Mouse (Mus musculus) neural tube, embryonic 12.5 days (tissue): ENCODE data around the gene Ric8b. TPM values are rescaled to one million over a fixed set of nuclear protein-coding genes. Genes with fewer than 3 reads are reported as not detected.

ENCODE experiments used
- ATAC-seq: fragments of 200-750 bp; cut with Nextera tagmentation; 2 replicates; pipeline ENCODE4 v1.8.0; 2017; ENCODE audit warnings: low read depth, mild to moderate bottlenecking, moderate TSS enrichment, moderate library complexity; ENCODE audit not compliant: low FRiP score
- H3K27ac ChIP-seq: fragments of 300-500 bp; sonication (generic); 2 replicates; pipeline ENCODE4 v1.5.1; 2016
- H3K27me3 ChIP-seq: fragments of 300-500 bp; sonication (generic); replicated peaks from 2 replicates; pipeline ENCODE4 v1.6.1; 2016; ENCODE audit warnings: mild to moderate bottlenecking
- H3K36me3 ChIP-seq: fragments of 300-500 bp; sonication (generic); 2 replicates; pipeline ENCODE4 v1.6.1; 2016; ENCODE audit warnings: mild to moderate bottlenecking
- H3K4me1 ChIP-seq: fragments of 300-500 bp; sonication (generic); 2 replicates; pipeline ENCODE4 v1.6.1; 2016
- H3K4me2 ChIP-seq: fragments of 300-500 bp; sonication (generic); replicated peaks from 2 replicates; pipeline ENCODE4 v1.6.1; 2016; ENCODE audit warnings: mild to moderate bottlenecking
- H3K4me3 ChIP-seq: fragments of 300-500 bp; sonication (generic); 2 replicates; pipeline ENCODE4 v1.5.1; 2016
- H3K9ac ChIP-seq: fragments of 300-500 bp; sonication (generic); 2 replicates; pipeline ENCODE4 v1.6.1; 2016; ENCODE audit warnings: mild to moderate bottlenecking
- H3K9me3 ChIP-seq: fragments of 300-500 bp; sonication (generic); 2 replicates; pipeline ENCODE4 v1.6.1; 2016; ENCODE audit warnings: mild to moderate bottlenecking
- whole genome bisulfite sequencing: fragments of 180-500 bp; shearing (Covaris S2); methylation state at CpG from one replicate; pipeline ENCODE4 v1.1.7; 2016; 5-methylcytosine and 5-hydroxymethylcytosine counted together
- polyA plus RNA-seq: library from polyadenylated mRNA; unstranded; fragments of >200 nt; fragmentation: Nextera tagmentation; extraction: Ambion mirVana; gene quantifications from 2 replicates; pipeline ENCODE4 v1.2.1, GENCODE M21; 2016

Ric8b gene
- polyA plus RNA-seq, 1 experiment from 2014 or later = 44.1 TPM

DNA sequence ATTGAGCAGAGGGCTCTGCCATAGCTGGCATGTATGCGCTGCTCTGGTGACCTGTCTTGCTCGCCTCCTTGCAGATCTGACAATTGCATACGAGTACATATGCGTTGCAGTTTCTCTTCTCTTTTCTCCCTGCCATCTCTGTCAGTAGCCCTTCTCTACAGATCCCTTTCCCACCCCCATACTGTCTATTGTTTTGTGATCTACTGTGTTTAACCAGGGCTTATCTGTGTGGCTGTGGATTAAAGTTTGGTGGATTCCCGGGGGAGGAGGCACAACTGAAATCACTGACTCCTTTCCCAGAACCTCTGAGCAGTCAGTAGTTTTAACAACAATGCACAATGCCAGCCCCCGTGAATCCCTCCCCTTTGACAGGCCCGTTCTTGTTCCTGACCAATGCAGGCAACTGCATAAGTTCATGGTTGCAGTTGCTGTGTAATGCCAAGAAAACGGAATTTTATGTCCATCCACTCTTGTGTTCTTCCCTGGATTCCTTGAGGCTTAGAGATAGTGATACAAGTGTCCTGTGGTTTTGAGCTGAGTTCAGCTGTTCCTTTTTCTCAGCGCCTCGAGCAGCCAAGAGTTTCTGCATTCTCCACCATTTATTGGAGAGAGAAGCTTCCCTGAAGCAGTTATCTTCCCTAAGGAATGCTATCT lies 80.3 kb downstream of the Ric8b start:
- H3K4me2 ChIP-seq = no peak overlapping the region
- no peak overlapping the region for H3K4me3 ChIP-seq
- H3K36me3 ChIP-seq = peaks cover 3% of the 10 kb centered on the region
- 73% methylated on average over 10 of the region's 10 CpGs for WGBS
- no peak overlapping the region for H3K27ac ChIP-seq
- peaks cover 16% of the 10 kb centered on the region for H3K4me1 ChIP-seq
- H3K27me3 ChIP-seq = no peaks in the 10 kb centered on the region
- ATAC-seq = no peak
- H3K9me3 ChIP-seq = no peaks in the 10 kb centered on the region
- H3K9ac ChIP-seq = no peak overlapping the region

DNA sequence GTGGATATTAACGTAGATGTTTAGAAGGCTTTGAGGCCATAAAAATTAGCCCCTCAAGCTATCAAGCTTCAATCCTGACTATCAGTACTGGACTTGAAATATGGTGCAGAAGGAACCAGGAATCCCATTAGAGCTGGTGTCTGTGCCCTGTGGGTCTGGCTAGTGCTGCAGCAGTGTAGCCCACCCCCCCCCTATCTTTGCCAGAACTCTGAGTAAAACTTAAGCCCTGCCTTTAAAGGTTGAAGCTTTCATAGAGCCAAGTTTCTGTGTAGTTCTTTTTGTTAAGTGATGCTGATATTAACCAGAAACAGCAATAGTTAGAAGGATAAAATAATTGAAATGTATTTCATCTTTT lies 80.8 kb downstream of the Ric8b start:
- Histone ChIP-seq H3K4me3 (no peak overlapping the region), H3K27ac (no peak overlapping the region), H3K36me3 (peaks cover 3% of the 10 kb centered on the region), H3K9ac (no peak overlapping the region), H3K27me3 (no peaks in the 10 kb centered on the region), H3K4me1 (peaks cover 16% of the 10 kb centered on the region), H3K4me2 (no peak overlapping the region), H3K9me3 (no peaks in the 10 kb centered on the region)
- WGBS = 60% methylated on average over 1 of the region's 1 CpGs
- no peak for ATAC-seq

DNA sequence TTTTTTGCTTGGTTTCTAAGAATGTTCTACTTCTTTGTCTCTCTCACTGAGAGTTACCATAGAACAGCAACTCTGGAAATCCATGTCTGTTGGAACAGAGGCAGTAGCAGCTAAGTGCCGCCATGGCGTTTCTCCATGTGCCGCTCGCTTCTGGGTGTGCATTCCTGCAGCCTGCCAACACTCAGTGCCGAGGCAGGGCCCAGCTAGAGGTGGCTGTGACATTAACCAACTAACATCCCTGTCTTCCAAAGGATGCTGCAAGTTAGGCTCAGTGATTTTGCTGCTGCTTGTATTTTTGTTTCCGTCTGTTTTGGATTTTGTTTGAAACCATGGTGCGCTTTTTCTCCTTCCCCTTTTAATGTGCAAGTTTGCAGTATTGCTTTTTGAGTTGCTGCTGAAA lies 84.5 kb downstream of the Ric8b start:
- Histone ChIP-seq H3K9ac (no peak overlapping the region), H3K36me3 (peaks cover 6% of the 10 kb centered on the region; the same call in 1 of the 2 replicates), H3K4me1 (peaks cover 8% of the 10 kb centered on the region; the same call in 1 of the 2 replicates), H3K27ac (no peak overlapping the region), H3K9me3 (no peaks in the 10 kb centered on the region), H3K4me2 (no peak overlapping the region), H3K27me3 (no peaks in the 10 kb centered on the region), H3K4me3 (no peak overlapping the region)
- no peak for ATAC-seq
- 90% methylated on average over 7 of the region's 7 CpGs for WGBS

DNA sequence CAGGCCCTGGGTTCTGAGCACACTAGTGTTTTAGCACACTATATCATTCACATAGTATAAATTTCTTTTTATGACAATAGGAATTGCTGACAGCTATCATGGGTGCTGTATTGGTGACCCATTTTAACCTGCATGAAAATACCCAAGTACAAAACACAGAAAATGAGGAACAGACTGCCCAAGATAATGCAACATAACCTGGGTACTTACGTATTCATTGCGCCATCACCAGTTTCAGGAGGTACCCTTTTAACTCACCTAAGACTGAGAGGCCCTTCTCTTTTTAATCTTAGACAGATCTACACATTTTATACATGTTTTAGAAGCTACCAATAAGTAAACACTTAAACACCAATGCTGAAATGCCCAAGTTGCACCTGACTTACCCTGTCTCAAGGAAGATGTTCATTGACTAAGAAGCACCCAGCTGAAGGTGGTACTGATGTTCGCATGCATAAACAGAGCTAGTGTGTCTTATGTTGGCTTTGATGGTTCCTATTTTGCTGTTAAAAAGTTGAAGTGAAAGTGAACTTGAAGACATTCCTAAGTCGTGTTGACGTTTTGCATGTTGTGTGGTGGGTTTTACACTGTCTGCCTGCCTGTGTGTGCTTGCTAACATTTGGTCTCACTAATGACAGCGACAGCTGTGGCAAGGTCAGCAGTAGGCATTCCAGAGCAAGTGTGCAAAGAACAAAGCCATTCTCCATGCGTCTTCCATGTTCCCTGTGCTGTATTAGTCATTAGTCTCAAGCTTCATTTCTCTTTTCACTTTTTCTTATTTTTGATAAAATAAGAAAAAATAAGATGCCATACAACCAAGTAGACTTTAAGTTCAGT lies 86.0 kb downstream of the Ric8b start:
- H3K9me3 ChIP-seq = no peaks in the 10 kb centered on the region
- 86% methylated on average over 7 of the region's 7 CpGs for WGBS
- no peak for ATAC-seq
- H3K4me3 ChIP-seq = no peak overlapping the region
- H3K4me2 ChIP-seq = no peak overlapping the region
- H3K27ac ChIP-seq = no peak overlapping the region
- no peak overlapping the region for H3K9ac ChIP-seq
- peaks cover 7% of the 10 kb centered on the region; the same call in 1 of the 2 replicates for H3K4me1 ChIP-seq
- peaks cover 6% of the 10 kb centered on the region; the same call in 1 of the 2 replicates for H3K36me3 ChIP-seq
- H3K27me3 ChIP-seq = no peaks in the 10 kb centered on the region

DNA sequence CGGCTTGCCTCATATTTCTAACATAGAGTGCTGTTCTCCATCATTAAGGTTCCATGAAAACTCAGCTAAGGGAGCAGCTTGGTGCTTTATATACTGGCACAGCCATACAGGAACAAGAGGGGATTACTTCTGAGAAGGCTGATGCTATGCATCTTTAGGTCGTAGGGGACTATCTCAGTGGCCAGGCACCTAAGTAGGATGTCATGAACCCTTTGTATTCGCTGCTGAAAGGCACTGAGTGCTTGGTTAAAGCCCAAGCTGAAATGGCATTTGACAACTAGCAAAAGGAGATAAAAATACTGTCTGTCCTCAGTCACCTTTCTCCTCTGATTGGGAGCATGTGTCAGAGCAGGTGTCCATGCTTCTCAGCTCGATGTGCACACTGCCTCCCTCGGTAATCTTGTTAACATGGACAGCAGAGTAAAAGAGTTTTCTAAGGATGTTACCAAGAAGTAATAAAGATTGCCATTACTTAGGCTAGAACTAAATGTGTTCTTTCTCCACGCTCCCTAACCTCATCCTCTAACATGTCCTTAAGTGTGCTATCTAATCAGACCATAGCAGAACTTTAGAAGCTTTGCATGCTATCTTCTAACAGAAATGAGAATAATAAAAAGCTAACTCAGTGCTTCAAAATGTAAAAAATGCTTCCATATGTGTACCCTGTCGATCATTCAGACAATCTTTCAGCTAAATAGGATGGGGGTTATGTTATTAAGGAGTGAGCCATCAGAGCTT lies 89.3 kb downstream of the Ric8b start:
- no peak overlapping the region for H3K9ac ChIP-seq
- no peak overlapping the region for H3K4me3 ChIP-seq
- no peaks in the 10 kb centered on the region for H3K9me3 ChIP-seq
- H3K27ac ChIP-seq = no peak overlapping the region
- no peaks in the 10 kb centered on the region for H3K27me3 ChIP-seq
- H3K36me3 ChIP-seq = peaks cover 6% of the 10 kb centered on the region; the same call in 1 of the 2 replicates
- WGBS = 86% methylated on average over 7 of the region's 7 CpGs
- H3K4me2 ChIP-seq = no peak overlapping the region
- peaks cover 11% of the 10 kb centered on the region; the same call in 1 of the 2 replicates for H3K4me1 ChIP-seq
- ATAC-seq = no peak

DNA sequence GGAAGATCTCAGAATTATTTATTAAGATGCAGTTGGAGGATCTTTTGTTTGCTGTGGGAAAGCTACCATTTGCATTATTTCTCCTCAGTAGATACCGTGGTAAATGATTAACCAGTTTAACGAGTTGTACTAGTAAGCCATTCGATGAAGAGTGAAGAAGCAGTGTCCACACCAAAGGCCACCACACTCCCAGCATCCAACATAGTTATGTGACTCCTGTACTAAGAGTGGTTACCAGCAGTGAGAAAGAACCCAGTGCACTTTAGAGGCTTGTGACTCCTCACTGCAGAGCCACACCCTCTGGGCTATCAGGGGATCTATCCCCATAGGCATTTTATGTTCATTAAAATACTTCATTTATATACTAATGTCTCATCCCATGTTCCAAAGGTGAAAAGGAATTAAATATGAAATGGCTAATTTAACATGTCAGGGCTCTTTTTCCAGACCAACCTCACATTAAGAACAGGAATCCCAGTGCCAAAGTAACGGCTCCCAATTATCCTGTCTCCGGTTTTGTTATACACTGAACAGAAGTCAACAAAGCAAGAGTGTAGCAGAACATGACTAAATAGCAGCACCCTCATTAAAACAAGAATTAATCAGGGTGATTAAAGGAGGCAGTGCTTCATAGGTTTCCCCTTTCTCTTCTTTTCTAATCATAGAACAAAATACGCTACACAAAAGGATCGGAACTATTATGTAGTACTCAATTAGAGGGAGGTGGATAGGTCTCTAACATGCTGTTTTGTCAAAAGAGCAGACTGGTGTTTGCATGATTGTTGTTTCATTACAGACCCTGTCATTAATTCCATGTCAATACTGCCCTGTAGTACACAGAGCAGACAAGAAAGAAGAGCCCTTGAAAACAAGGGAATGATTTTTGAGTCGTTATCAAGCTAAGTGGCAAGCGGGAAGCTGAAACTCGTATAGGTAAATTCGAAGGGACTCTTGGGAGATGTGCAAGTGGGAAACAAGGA lies 90.7 kb downstream of the Ric8b start:
- Histone ChIP-seq H3K27ac (no peak overlapping the region), H3K36me3 (peaks cover 6% of the 10 kb centered on the region; the same call in 1 of the 2 replicates), H3K9ac (no peak overlapping the region), H3K4me3 (no peak overlapping the region), H3K4me1 (peaks cover 13% of the 10 kb centered on the region), H3K9me3 (no peaks in the 10 kb centered on the region), H3K4me2 (no peak overlapping the region), H3K27me3 (no peaks in the 10 kb centered on the region)
- no peak for ATAC-seq
- WGBS = 68% methylated on average over 11 of the region's 11 CpGs

DNA sequence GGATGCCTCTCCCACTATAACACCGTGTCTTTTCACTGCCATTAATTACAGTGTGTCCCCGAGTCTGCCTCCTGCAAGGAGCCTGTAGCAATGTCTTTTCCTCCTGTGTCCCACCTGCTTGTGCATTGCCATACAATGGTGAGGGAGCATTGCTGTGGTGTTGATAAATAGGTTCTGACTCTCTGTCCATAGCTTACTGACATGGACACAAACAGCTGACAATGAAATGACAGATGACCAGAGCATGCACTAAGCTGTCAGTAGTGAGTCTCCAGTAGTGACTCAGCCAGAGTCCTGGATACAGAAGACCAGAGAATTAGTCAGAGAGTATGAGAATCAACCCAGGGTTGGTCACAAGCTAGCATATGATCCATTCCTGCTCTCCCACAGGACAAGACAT lies 93.7 kb downstream of the Ric8b start:
- WGBS = 40% methylated on average over 2 of the region's 2 CpGs
- H3K4me1 ChIP-seq = peaks cover 32% of the 10 kb centered on the region
- H3K27ac ChIP-seq = no peak overlapping the region
- no peaks in the 10 kb centered on the region for H3K9me3 ChIP-seq
- H3K9ac ChIP-seq = no peak overlapping the region
- H3K4me3 ChIP-seq = no peak overlapping the region
- no peak overlapping the region for H3K4me2 ChIP-seq
- no peak for ATAC-seq
- H3K27me3 ChIP-seq = no peaks in the 10 kb centered on the region
- H3K36me3 ChIP-seq = peaks cover 10% of the 10 kb centered on the region

DNA sequence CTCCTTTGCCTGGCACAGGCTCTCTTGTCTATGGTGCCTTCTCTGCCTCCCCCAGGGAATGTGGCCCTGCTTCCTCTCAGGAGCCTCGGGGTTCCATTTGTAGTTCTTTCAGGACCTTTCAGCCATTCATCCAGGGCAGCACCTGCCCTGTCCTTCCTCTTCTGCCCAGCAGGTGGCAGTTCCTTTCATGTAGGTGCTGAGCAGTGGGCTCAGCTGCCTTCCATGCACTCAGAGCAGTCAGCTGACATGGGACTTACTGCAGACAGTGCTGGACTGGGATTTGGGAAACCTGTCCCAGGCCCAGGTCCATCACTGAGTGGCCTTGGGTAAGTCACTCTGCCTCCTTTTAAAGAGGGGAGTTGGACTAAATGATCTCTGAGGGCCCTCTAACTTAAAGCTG lies 96.0 kb downstream of the Ric8b start:
- H3K27me3 ChIP-seq = peaks cover 1% of the 10 kb centered on the region; the same call in 1 of the 2 replicates
- no peak overlapping the region for H3K4me3 ChIP-seq
- no peak overlapping the region for H3K27ac ChIP-seq
- WGBS = 12% methylated on average over 1 of the region's 1 CpGs
- peaks cover 17% of the 10 kb centered on the region for H3K36me3 ChIP-seq
- H3K9ac ChIP-seq = no peak overlapping the region
- H3K4me1 ChIP-seq = peaks cover 24% of the 10 kb centered on the region
- peak; percentile 72 for ATAC-seq
- H3K9me3 ChIP-seq = no peaks in the 10 kb centered on the region
- no peak overlapping the region for H3K4me2 ChIP-seq

DNA sequence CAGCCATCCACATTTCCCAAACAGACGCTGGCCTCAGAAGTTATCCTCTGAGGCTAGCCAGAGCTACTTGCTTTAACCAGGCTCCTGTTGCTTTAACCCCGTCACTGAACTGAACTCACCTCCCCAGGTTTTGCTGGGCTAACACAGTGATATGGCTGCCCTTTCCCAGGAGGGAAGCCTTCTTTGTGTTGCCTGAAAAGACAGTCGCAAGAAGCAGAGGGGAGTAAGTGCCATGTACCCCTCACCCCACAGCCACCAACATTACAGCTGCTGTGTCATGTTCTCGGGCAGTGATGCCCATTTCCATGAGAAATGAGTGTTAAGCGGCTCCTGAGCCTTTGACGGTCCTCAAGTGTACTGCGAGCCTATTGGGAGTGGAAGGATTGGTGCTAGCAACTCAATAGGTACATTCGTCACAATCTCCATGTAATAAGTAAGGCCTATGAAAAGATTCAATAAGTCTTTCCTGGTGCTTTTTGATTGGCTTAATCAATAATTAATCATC lies 96.6 kb downstream of the Ric8b start:
- H3K9me3 ChIP-seq = no peaks in the 10 kb centered on the region
- H3K9ac ChIP-seq = no peak overlapping the region
- no peak overlapping the region for H3K4me2 ChIP-seq
- H3K36me3 ChIP-seq = peaks cover 22% of the 10 kb centered on the region
- H3K4me3 ChIP-seq = no peak overlapping the region
- H3K27me3 ChIP-seq = peaks cover 6% of the 10 kb centered on the region; the same call in 1 of the 2 replicates
- H3K4me1 ChIP-seq = peaks cover 20% of the 10 kb centered on the region
- WGBS = 51% methylated on average over 8 of the region's 8 CpGs
- 0 out of 2 replicates have a peak, but pooled peaks have one; percentile 10 for ATAC-seq
- H3K27ac ChIP-seq = no peak overlapping the region

DNA sequence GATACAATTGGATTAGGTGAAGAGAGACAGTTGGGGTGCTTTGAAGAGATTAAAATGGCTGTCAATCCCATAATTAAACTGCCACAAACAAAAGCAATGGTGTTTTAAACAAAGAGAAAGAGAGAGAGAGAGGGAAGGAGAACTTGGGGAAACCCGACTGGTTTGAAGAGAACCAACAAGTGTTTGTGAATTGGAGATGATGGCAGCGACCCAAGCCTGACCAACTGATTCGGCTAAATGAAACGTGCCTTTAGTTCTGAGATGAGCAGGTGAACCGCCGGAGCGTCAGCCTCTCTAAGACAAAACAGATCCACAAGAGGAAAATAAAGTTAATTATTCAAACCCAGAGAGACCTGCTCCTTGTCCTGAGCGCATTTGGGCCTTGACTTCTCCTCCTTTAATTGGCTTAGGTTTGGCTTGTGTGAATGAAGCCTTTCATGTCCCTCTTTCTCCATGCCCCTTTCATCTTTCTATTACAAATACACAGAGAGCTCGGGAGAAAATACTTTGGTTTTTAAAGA lies 97.1 kb downstream of the Ric8b start:
- no peak overlapping the region for H3K4me2 ChIP-seq
- no peak overlapping the region for H3K4me3 ChIP-seq
- H3K4me1 ChIP-seq = peaks cover 20% of the 10 kb centered on the region
- 39% methylated on average over 9 of the region's 9 CpGs for WGBS
- no peak overlapping the region for H3K27ac ChIP-seq
- H3K9me3 ChIP-seq = no peaks in the 10 kb centered on the region
- H3K27me3 ChIP-seq = peaks cover 6% of the 10 kb centered on the region; the same call in 1 of the 2 replicates
- no peak for ATAC-seq
- H3K36me3 ChIP-seq = peaks cover 26% of the 10 kb centered on the region
- no peak overlapping the region for H3K9ac ChIP-seq
